Mouse (Mus musculus) thymus, adult 2 months (tissue): ENCODE measurements around the gene Gm12216.

Experiments
- CTCF ChIP-seq: fragments of 200-500 bp; IDR thresholded peaks from 2 replicates; pipeline ENCODE4 v1.5.1; 2012; ENCODE audit warnings: mild to moderate bottlenecking, control low read depth, low read length, moderate library complexity, borderline replicate concordance; ENCODE audit not compliant: control insufficient read depth, poor library complexity, insufficient read depth; ENCODE audit errors: extremely low read depth
- POLR2A ChIP-seq: fragments of 200-500 bp; IDR thresholded peaks from 2 replicates; pipeline ENCODE4 v1.6.1; 2012; ENCODE audit warnings: mild to moderate bottlenecking, low read length, control low read depth, moderate library complexity; ENCODE audit not compliant: control insufficient read depth, poor library complexity, insufficient read depth; ENCODE audit errors: extremely low read depth

GRCm38 (mm10) chr11:53816841-53817375 lies 42.1 kb downstream of the Gm12216 start:
- TF ChIP-seq POLR2A (no peak), CTCF (no peak)
